Mouse (Mus musculus) MEL (cell line): ENCODE results near the gene Fzd7.

Source experiments
- CTCF ChIP-seq, 3 experiments: IDR thresholded peaks in 2 of 3; conservative IDR thresholded peaks in 1 of 3; 2 replicates each; pipeline ENCODE4 v1.5.1; 2011 to 2012; ENCODE audit warnings: low read length in 3 of 3, low read depth in 2 of 3, mild to moderate bottlenecking in 2 of 3, improper control_type of control experiment in 1 of 3, inconsistent platforms in 1 of 3, mixed read lengths in 1 of 3, moderate library complexity in 1 of 3; ENCODE audit not compliant: control insufficient read depth in 1 of 3, insufficient read depth in 1 of 3, poor library complexity in 1 of 3, severe bottlenecking in 1 of 3
- USF1 ChIP-seq: IDR thresholded peaks from 2 replicates; pipeline ENCODE4 v1.6.1; 2014; ENCODE audit warnings: low read depth, mild to moderate bottlenecking, inconsistent platforms, low read length, improper control_type of control experiment, moderate library complexity

GRCm38 (mm10) chr1:59465640-59466008 is 16.6 kb upstream of the Fzd7 start:
- TF ChIP-seq CTCF (IDR thresholded peaks at IDR 0.05 in 2 of 3, conservative IDR thresholded peaks at IDR 0.05 in 1 of 3; ENCODE audit: control insufficient read depth in 1 of 3, insufficient read depth in 1 of 3, low read depth in 2 of 3, low read length in 3 of 3, poor library complexity in 1 of 3, severe bottlenecking in 1 of 3) (no peak), USF1 (no peak)
